Mouse (Mus musculus) layer of hippocampus, adult 8-10 months (tissue): ENCODE results near the gene Usp25. TPM values are rescaled to one million over a fixed set of nuclear protein-coding genes. Genes with fewer than 3 reads are reported as not detected.

ENCODE experiments used
- DNase-seq, 2 experiments: peaks; one replicate each; pipeline ENCODE4 v3.0.0; 2022; ENCODE audit warnings: low spot score in 2 of 2
- total RNA-seq, 4 experiments: library from RNA; stranded (reverse); gene quantifications; 2 replicates each; pipeline ENCODE4 v1.2.4; 2022

Usp25 gene
- total RNA-seq, 4 experiments from 2014 or later: 31.4 to 36.0 (median 33.2) TPM

- DNase-seq: no peak
Observed at GRCm38 (mm10) chr16:77140651-77141050, 127.1 kb downstream of the Usp25 start.

- DNase-seq: no peak
Observed at GRCm38 (mm10) chr16:77146801-77147200, 133.3 kb downstream of the Usp25 start.

GRCm38 (mm10) chr16:77150338-77150737 is 136.8 kb downstream of the Usp25 start:
- no peak for DNase-seq

GRCm38 (mm10) chr16:77150884-77151283 is 137.4 kb downstream of the Usp25 start:
- DNase-seq: no peak

- peak; percentile 67 to 69 for DNase-seq
Observed at GRCm38 (mm10) chr16:77152288-77152687, 138.8 kb downstream of the Usp25 start.

GRCm38 (mm10) chr16:77153216-77153715 is 139.8 kb downstream of the Usp25 start:
- DNase-seq: no peak

- no peak for DNase-seq
Observed at GRCm38 (mm10) chr16:77153815-77154214, 140.3 kb downstream of the Usp25 start.

- DNase-seq: no peak
Observed at GRCm38 (mm10) chr16:77154831-77155230, 141.3 kb downstream of the Usp25 start.
